8 mouse cellular contexts compared by ENCODE assay signal in genomic region chrX:168674407-168674962, GRCm38 (mm10). TPM values are rescaled to one million over a fixed set of nuclear protein-coding genes. Genes with fewer than 3 reads are reported as not detected.
DNase-seq lines count a peak whose midpoint lies in the region; ATAC-seq and TF ChIP-seq lines count a peak whose summit lies in the region.

No protein-coding gene starts in this region.

- DNase-seq in heart, postnatal 4 days, result no peak
- DNase-seq in G1E (ENCODE audit: low spot score), result no peak
- DNase-seq in forelimb bud, embryonic 11.5 days (ENCODE audit: low read depth, low spot score), result peak; percentile 6
- peak; percentile 0 for DNase-seq in liver, embryonic 13.5 days
- DNase-seq in adipocyte (ENCODE audit: low spot score), result no peak
- no peak for DNase-seq in retina, postnatal 1 day
- DNase-seq in embryo, embryonic 10.5 days (ENCODE audit: low spot score), result no peak

- peak overlapping the region; percentile 69 for H3K4me3 ChIP-seq in heart, embryonic 12.5 days
- peak overlapping the region; percentile 75 for H3K4me3 ChIP-seq in G1E (ENCODE audit: low read depth, low read length)
- H3K4me3 ChIP-seq in liver, embryonic 13.5 days (replicated peaks), result peak overlapping the region; percentile 67

- TF ChIP-seq CTCF in G1E (IDR thresholded peaks at IDR 0.05; ENCODE audit: low read depth, low read length), result no peak

- 0 out of 2 replicates have a peak, but pooled peaks cover 5% of the 10 kb centered on the region for H3K4me1 ChIP-seq in heart, embryonic 12.5 days (replicated peaks)
- peaks cover 7% of the 10 kb centered on the region; the same call in 1 of the 2 replicates for H3K4me1 ChIP-seq in G1E (ENCODE audit: insufficient read depth, low read depth, low read length)
- 0 out of 2 replicates have a peak, but pooled peaks cover 3% of the 10 kb centered on the region for H3K4me1 ChIP-seq in liver, embryonic 13.5 days (replicated peaks)

- no peak; the same call in 1 of the 2 replicates for ATAC-seq in heart, embryonic 12.5 days (ENCODE audit: insufficient number of reproducible peaks, low FRiP score)
- ATAC-seq in G1E (ENCODE audit: extremely low read depth, insufficient number of reproducible peaks, low FRiP score, poor library complexity, severe bottlenecking), result no peak
- ATAC-seq in liver, embryonic 13.5 days (ENCODE audit: low read depth), result no peak

- peak overlapping the region; percentile 98 for H3K27ac ChIP-seq in heart, embryonic 12.5 days (ENCODE audit: poor library complexity, severe bottlenecking)
- H3K27ac ChIP-seq in liver, embryonic 13.5 days, result peak overlapping the region; percentile 70

- WGBS in heart, embryonic 12.5 days, result 26% methylated on average over 10 of the region's 10 CpGs
- 29% methylated on average over 10 of the region's 10 CpGs for WGBS in liver, embryonic 13.5 days (ENCODE audit: insufficient replicate concordance)

- peak overlapping the region; percentile 85 for H3K4me2 ChIP-seq in heart, embryonic 12.5 days
- H3K4me2 ChIP-seq in liver, embryonic 13.5 days, result peak overlapping the region; percentile 81

- H3K9me3 ChIP-seq in heart, embryonic 12.5 days (replicated peaks), result no peaks in the 10 kb centered on the region
- no peaks in the 10 kb centered on the region for H3K9me3 ChIP-seq in G1E (replicated peaks)
- H3K9me3 ChIP-seq in liver, embryonic 13.5 days (replicated peaks), result no peaks in the 10 kb centered on the region

- no peaks in the 10 kb centered on the region for H3K27me3 ChIP-seq in heart, embryonic 12.5 days (replicated peaks)
- no peaks in the 10 kb centered on the region for H3K27me3 ChIP-seq in G1E (ENCODE audit: insufficient read depth, low read length)
- no peaks in the 10 kb centered on the region for H3K27me3 ChIP-seq in liver, embryonic 13.5 days

- H3K36me3 ChIP-seq in heart, embryonic 12.5 days, result no peaks in the 10 kb centered on the region
- peaks cover 10% of the 10 kb centered on the region for H3K36me3 ChIP-seq in G1E (replicated peaks)
- H3K36me3 ChIP-seq in liver, embryonic 13.5 days, result peaks cover 10% of the 10 kb centered on the region

- H3K9ac ChIP-seq in heart, embryonic 12.5 days, result peak overlapping the region; percentile 80
- H3K9ac ChIP-seq in liver, embryonic 13.5 days, result peak overlapping the region; percentile 77

RNA-seq across cellular contexts. Expression of gene Msl3, which starts 0.8 kb away (rescaled TPM):
- 38.8 and 39.2 TPM in 2 replicates for polyA plus RNA-seq in heart, embryonic 12.5 days (2016; fragmentation: Nextera tagmentation; extraction: Ambion mirVana)
- total RNA-seq in heart, postnatal 4 days (2021), result 10 to 100 TPM; 43.5 to 52.4 TPM
- 86.3 and 103 TPM in 2 replicates for total RNA-seq in G1E (2014; fragmentation: Nextera tagmentation)
- 95.0 and 113 TPM in 2 replicates for total RNA-seq in G1E (2017)
- 12.4 and 18.1 TPM in 2 replicates for polyA plus RNA-seq in G1E (2012)
- 18.3 and 22.8 TPM in 2 replicates for polyA plus RNA-seq in liver, embryonic 13.5 days (2015; fragmentation: Nextera tagmentation; extraction: Ambion mirVana)

Comparison
In these comparisons a context has a peak if more than half of its experiments do, and no peak if none do; other contexts are left out.
1. DNase-seq: peak in forelimb bud, embryonic 11.5 days (single experiment) and liver, embryonic 13.5 days (single experiment); none in heart, postnatal 4 days (single experiment), G1E (single experiment), adipocyte (single experiment), retina, postnatal 1 day (single experiment) and embryo, embryonic 10.5 days (single experiment).
2. Peak in every context shown above with its lines, with median percentiles within 50 percentile points of each other: H3K4me3 ChIP-seq.